Mouse (Mus musculus): ENCODE results near the gene Slit3. TPM values are rescaled to one million over a fixed set of nuclear protein-coding genes. Genes with fewer than 3 reads are reported as not detected.

Gene Slit3
- polyA plus RNA-seq, 1 experiment = 6.6 TPM

- Histone ChIP-seq H3K4me1 (ENCODE audit: control insufficient read depth, insufficient read depth, insufficient read length, low read length) (no peaks in the 10 kb centered on the region), H3K36me3 (ENCODE audit: control insufficient read depth, insufficient read depth, low read length) (no peaks in the 10 kb centered on the region), H3K27me3 (ENCODE audit: control insufficient read depth, insufficient read depth, low read length) (no peaks in the 10 kb centered on the region), H3K4me3 (ENCODE audit: low read depth, low read length) (no peak overlapping the region), H3K27ac (ENCODE audit: insufficient read depth, low read depth, low read length) (no peak overlapping the region)
- TF ChIP-seq CTCF (IDR thresholded peaks at IDR 0.05; ENCODE audit: extremely low read depth, insufficient read length, insufficient replicate concordance, low read depth, low read length) = no peak
- no peak for TF ChIP-seq POLR2A (IDR thresholded peaks at IDR 0.05; ENCODE audit: low read depth, low read length)
- 38% methylated on average over 1 of the region's 1 CpGs for WGBS
Measured at GRCm38 (mm10) chr11:35113290-35113689, 7.7 kb upstream of the Slit3 start.

- no peak overlapping the region for H3K27ac ChIP-seq (ENCODE audit: insufficient read depth, low read depth, low read length)
- no peak overlapping the region for H3K4me3 ChIP-seq (ENCODE audit: low read depth, low read length)
- H3K36me3 ChIP-seq (ENCODE audit: control insufficient read depth, insufficient read depth, low read length) = no peaks in the 10 kb centered on the region
- no peaks in the 10 kb centered on the region for H3K4me1 ChIP-seq (ENCODE audit: control insufficient read depth, insufficient read depth, insufficient read length, low read length)
- 70% methylated on average over 3 of the region's 3 CpGs for WGBS
- no peak for TF ChIP-seq POLR2A (IDR thresholded peaks at IDR 0.05; ENCODE audit: low read depth, low read length)
- TF ChIP-seq CTCF (IDR thresholded peaks at IDR 0.05; ENCODE audit: extremely low read depth, insufficient read length, insufficient replicate concordance, low read depth, low read length) = no peak
- H3K27me3 ChIP-seq (ENCODE audit: control insufficient read depth, insufficient read depth, low read length) = peaks cover 6% of the 10 kb centered on the region; the same call in 1 of the 2 replicates
Measured at GRCm38 (mm10) chr11:35116436-35116835, 4.6 kb upstream of the Slit3 start.

- 90% methylated on average over 3 of the region's 3 CpGs for WGBS
- Histone ChIP-seq H3K27me3 (ENCODE audit: control insufficient read depth, insufficient read depth, low read length) (peaks cover 10% of the 10 kb centered on the region; the same call in 1 of the 2 replicates), H3K27ac (ENCODE audit: insufficient read depth, low read depth, low read length) (no peak overlapping the region), H3K4me3 (ENCODE audit: low read depth, low read length) (no peak overlapping the region), H3K36me3 (ENCODE audit: control insufficient read depth, insufficient read depth, low read length) (no peaks in the 10 kb centered on the region), H3K4me1 (ENCODE audit: control insufficient read depth, insufficient read depth, insufficient read length, low read length) (no peaks in the 10 kb centered on the region)
- TF ChIP-seq POLR2A (IDR thresholded peaks at IDR 0.05; ENCODE audit: low read depth, low read length) (no peak), CTCF (IDR thresholded peaks at IDR 0.05; ENCODE audit: extremely low read depth, insufficient read length, insufficient replicate concordance, low read depth, low read length) (no peak)
Measured at GRCm38 (mm10) chr11:35117871-35118270, 3.2 kb upstream of the Slit3 start.

- no peak for TF ChIP-seq CTCF (IDR thresholded peaks at IDR 0.05; ENCODE audit: extremely low read depth, insufficient read length, insufficient replicate concordance, low read depth, low read length)
- Histone ChIP-seq H3K4me3 (ENCODE audit: low read depth, low read length) (no peak overlapping the region), H3K27me3 (ENCODE audit: control insufficient read depth, insufficient read depth, low read length) (peaks cover 10% of the 10 kb centered on the region; the same call in 1 of the 2 replicates), H3K4me1 (ENCODE audit: control insufficient read depth, insufficient read depth, insufficient read length, low read length) (no peaks in the 10 kb centered on the region), H3K36me3 (ENCODE audit: control insufficient read depth, insufficient read depth, low read length) (no peaks in the 10 kb centered on the region), H3K27ac (ENCODE audit: insufficient read depth, low read depth, low read length) (no peak overlapping the region)
- WGBS = 59% methylated on average over 6 of the region's 6 CpGs
Measured at GRCm38 (mm10) chr11:35118731-35119130, 2.3 kb upstream of the Slit3 start.

GRCm38 (mm10) chr11:35119360-35119759 is 1.7 kb upstream of the Slit3 start:
- no peak overlapping the region for H3K4me3 ChIP-seq (ENCODE audit: low read depth, low read length)
- H3K4me1 ChIP-seq (ENCODE audit: control insufficient read depth, insufficient read depth, insufficient read length, low read length) = no peaks in the 10 kb centered on the region
- TF ChIP-seq POLR2A (IDR thresholded peaks at IDR 0.05; ENCODE audit: low read depth, low read length) (no peak), CTCF (IDR thresholded peaks at IDR 0.05; ENCODE audit: extremely low read depth, insufficient read length, insufficient replicate concordance, low read depth, low read length) (peak; percentile 69; the same call in 1 of the 2 replicates)
- no peaks in the 10 kb centered on the region for H3K36me3 ChIP-seq (ENCODE audit: control insufficient read depth, insufficient read depth, low read length)
- H3K27me3 ChIP-seq (ENCODE audit: control insufficient read depth, insufficient read depth, low read length) = peaks cover 10% of the 10 kb centered on the region; the same call in 1 of the 2 replicates
- no peak overlapping the region for H3K27ac ChIP-seq (ENCODE audit: insufficient read depth, low read depth, low read length)
- 14% methylated on average over 6 of the region's 6 CpGs for WGBS

- Histone ChIP-seq H3K27me3 (ENCODE audit: control insufficient read depth, insufficient read depth, low read length) (peaks cover 10% of the 10 kb centered on the region; the same call in 1 of the 2 replicates), H3K4me1 (ENCODE audit: control insufficient read depth, insufficient read depth, insufficient read length, low read length) (no peaks in the 10 kb centered on the region), H3K27ac (ENCODE audit: insufficient read depth, low read depth, low read length) (no peak overlapping the region), H3K36me3 (ENCODE audit: control insufficient read depth, insufficient read depth, low read length) (no peaks in the 10 kb centered on the region), H3K4me3 (ENCODE audit: low read depth, low read length) (no peak overlapping the region)
- WGBS = 39% methylated on average over 5 of the region's 5 CpGs
- TF ChIP-seq POLR2A (IDR thresholded peaks at IDR 0.05; ENCODE audit: low read depth, low read length) (no peak), CTCF (IDR thresholded peaks at IDR 0.05; ENCODE audit: extremely low read depth, insufficient read length, insufficient replicate concordance, low read depth, low read length) (no peak)
Measured at GRCm38 (mm10) chr11:35120076-35120475, 948 bp upstream of the Slit3 start.

- WGBS = 1% methylated on average over 27 of the region's 27 CpGs
- H3K27me3 ChIP-seq (ENCODE audit: control insufficient read depth, insufficient read depth, low read length) = peaks cover 10% of the 10 kb centered on the region; the same call in 1 of the 2 replicates
- no peaks in the 10 kb centered on the region for H3K4me1 ChIP-seq (ENCODE audit: control insufficient read depth, insufficient read depth, insufficient read length, low read length)
- no peaks in the 10 kb centered on the region for H3K36me3 ChIP-seq (ENCODE audit: control insufficient read depth, insufficient read depth, low read length)
- peak overlapping the region; percentile 61 for H3K4me3 ChIP-seq (ENCODE audit: low read depth, low read length)
- no peak for TF ChIP-seq CTCF (IDR thresholded peaks at IDR 0.05; ENCODE audit: extremely low read depth, insufficient read length, insufficient replicate concordance, low read depth, low read length)
- TF ChIP-seq POLR2A (IDR thresholded peaks at IDR 0.05; ENCODE audit: low read depth, low read length) = no peak
- no peak overlapping the region for H3K27ac ChIP-seq (ENCODE audit: insufficient read depth, low read depth, low read length)
Measured at GRCm38 (mm10) chr11:35121611-35121959, 561 bp downstream of the Slit3 start.
